Mouse (Mus musculus) G1E (cell line): ENCODE measurements around the gene Rictor. TPM values are rescaled to one million over a fixed set of nuclear protein-coding genes. Genes with fewer than 3 reads are reported as not detected.

ENCODE experiments used
- ATAC-seq: 2 replicates; pipeline ENCODE4 v1.8.0; 2016; ENCODE audit warnings: mild to moderate bottlenecking; ENCODE audit not compliant: insufficient number of reproducible peaks, poor library complexity, low FRiP score, severe bottlenecking; ENCODE audit errors: extremely low read depth
- DNase-seq: peaks from one replicate; pipeline ENCODE4 v3.0.0; 2012; ENCODE audit warnings: low spot score
- H3K27me3 ChIP-seq: 2 replicates; pipeline ENCODE4 v1.6.1; 2012; ENCODE audit warnings: mild to moderate bottlenecking, low read length, inconsistent platforms; ENCODE audit not compliant: insufficient read depth
- H3K36me3 ChIP-seq: replicated peaks from 2 replicates; pipeline ENCODE3; 2012; ENCODE audit warnings: mild to moderate bottlenecking, inconsistent platforms
- H3K4me1 ChIP-seq: 2 replicates; pipeline ENCODE4 v1.6.1; 2012; ENCODE audit warnings: low read depth, low read length, inconsistent platforms, mixed read lengths; ENCODE audit not compliant: insufficient read depth
- H3K4me3 ChIP-seq: 2 replicates; pipeline ENCODE4 v1.5.1; 2012; ENCODE audit warnings: low read depth, mild to moderate bottlenecking, inconsistent platforms, low read length, moderate library complexity, mixed read lengths
- H3K9me3 ChIP-seq: replicated peaks from 2 replicates; pipeline ENCODE4 v1.6.1; 2012; ENCODE audit warnings: inconsistent platforms
- CTCF ChIP-seq: IDR thresholded peaks from 2 replicates; pipeline ENCODE4 v1.5.1; 2012; ENCODE audit warnings: low read depth, low read length, inconsistent platforms, mixed read lengths
- GATA1 ChIP-seq: IDR thresholded peaks from 2 replicates; pipeline ENCODE4 v1.6.1; 2012; ENCODE audit warnings: borderline replicate concordance, low read length, inconsistent platforms, mixed read lengths
- GATA2 ChIP-seq: IDR thresholded peaks from 2 replicates; pipeline ENCODE4 v1.6.1; 2012; ENCODE audit warnings: low read depth, low read length, inconsistent platforms, borderline replicate concordance
- POLR2AphosphoS5 ChIP-seq: IDR thresholded peaks from 2 replicates; pipeline ENCODE4 v1.6.1; 2012; ENCODE audit warnings: low read depth, low read length, inconsistent platforms; ENCODE audit not compliant: insufficient replicate concordance
- TAL1 ChIP-seq: conservative IDR thresholded peaks from 2 replicates; pipeline ENCODE4 v1.6.1; 2012; ENCODE audit warnings: low read depth, low read length, inconsistent platforms, mixed read lengths
- polyA plus RNA-seq: library from polyadenylated mRNA; stranded (reverse); fragments of >175 nt; gene quantifications from 2 replicates; pipeline ENCODE4 v1.2.3, GENCODE M21; 2012
- total RNA-seq, 2 experiments: library from RNA; stranded (forward) in 1 of 2; stranded (reverse) in 1 of 2; fragments of 200-1000 nt in 1 of 2; fragments of >200 nt in 1 of 2; fragmentation: Nextera tagmentation in 1 of 2; gene quantifications; 2 replicates each; pipeline ENCODE4 v1.2.3; 2014 to 2017

Rictor gene
- total and polyA plus RNA-seq, 3 experiments: 0.75 to 92.6 (median 61.5) TPM

DNA sequence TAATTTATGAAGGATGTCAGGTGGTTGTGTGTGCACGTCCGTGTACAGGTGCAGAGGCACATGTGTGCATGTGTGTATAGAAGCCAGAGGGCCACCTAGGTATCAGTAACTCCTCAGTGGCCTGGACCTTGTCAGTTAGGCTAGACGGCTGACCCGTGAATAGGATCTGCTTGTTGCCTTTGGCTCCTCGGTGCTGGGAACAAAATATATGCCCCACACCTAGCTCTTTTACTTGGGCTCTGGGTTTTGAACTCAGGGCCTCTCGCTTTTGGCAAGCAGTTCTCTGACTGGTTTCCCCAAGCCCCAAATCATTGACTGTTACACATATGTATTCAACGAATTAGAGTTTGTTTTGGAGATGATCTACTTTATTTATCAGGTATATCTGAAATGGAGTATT lies 3.0 kb downstream of the Rictor start:
- no peak for ATAC-seq
- H3K4me1 ChIP-seq: peaks cover 60% of the 10 kb centered on the region

DNA sequence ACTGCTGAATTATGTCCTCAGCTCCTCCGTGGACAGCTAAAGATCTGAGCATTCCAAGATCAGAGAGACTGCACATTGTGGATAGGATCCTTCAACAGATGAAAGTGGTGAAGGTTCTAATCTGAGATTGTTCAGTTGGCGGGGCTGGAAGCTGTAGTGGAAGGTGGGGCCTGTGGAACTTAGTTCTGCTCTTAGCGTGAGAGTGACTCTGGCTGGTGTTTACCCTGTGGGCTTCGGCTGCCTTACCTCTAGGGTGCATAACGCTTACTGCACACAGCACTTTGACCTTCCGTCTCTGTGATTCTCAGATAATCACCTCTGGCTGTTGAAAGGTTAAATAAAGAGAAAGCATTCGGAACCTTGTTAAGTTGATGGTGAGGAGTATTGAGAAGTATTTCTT lies 6.6 kb downstream of the Rictor start:
- peaks cover 36% of the 10 kb centered on the region for H3K36me3 ChIP-seq
- TF ChIP-seq GATA1 (no peak), CTCF (no peak), TAL1 (no peak), GATA2 (no peak), POLR2AphosphoS5 (no peak)
- no peaks in the 10 kb centered on the region for H3K27me3 ChIP-seq
- ATAC-seq (no peak; the same call in 1 of the 2 replicates), DNase-seq (no peak)
- no peaks in the 10 kb centered on the region for H3K9me3 ChIP-seq
- H3K4me1 ChIP-seq: peaks cover 59% of the 10 kb centered on the region
- H3K4me3 ChIP-seq: no peak overlapping the region

More for the DNA sequence above, 3.0 kb downstream of the Rictor start:
- no peaks in the 10 kb centered on the region for H3K27me3 ChIP-seq
- H3K36me3 ChIP-seq: peaks cover 17% of the 10 kb centered on the region
- no peaks in the 10 kb centered on the region for H3K9me3 ChIP-seq
- TF ChIP-seq CTCF (no peak), TAL1 (no peak), GATA2 (no peak), POLR2AphosphoS5 (no peak), GATA1 (no peak)
- DNase-seq: no peak
- no peak overlapping the region for H3K4me3 ChIP-seq

DNA sequence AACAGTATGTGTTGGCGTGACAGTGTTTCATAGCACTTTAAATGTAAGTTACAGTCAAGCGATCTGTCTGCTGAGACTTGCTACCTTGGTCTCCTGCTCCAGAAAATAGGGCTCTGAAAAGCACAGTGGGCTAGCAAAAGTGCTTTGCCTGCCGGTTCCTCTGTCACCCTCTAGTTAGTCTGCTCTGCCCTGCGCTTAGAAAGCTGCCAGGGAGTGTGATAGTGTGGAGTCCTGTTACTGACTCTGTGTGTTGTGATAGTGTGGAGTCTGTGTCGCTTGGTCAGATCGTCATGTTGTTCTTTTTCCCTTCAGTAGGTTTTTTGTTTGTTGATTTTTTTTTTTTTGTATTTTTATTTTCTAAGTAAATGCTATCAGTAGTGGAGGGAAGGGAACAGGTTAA lies 7.1 kb downstream of the Rictor start:
- Histone ChIP-seq H3K9me3 (no peaks in the 10 kb centered on the region), H3K27me3 (no peaks in the 10 kb centered on the region), H3K36me3 (peaks cover 38% of the 10 kb centered on the region), H3K4me1 (peaks cover 58% of the 10 kb centered on the region), H3K4me3 (no peak overlapping the region)
- TF ChIP-seq POLR2AphosphoS5: no peak
- TF ChIP-seq GATA2: no peak
- no peak for TF ChIP-seq GATA1
- TF ChIP-seq CTCF: no peak
- no peak for TF ChIP-seq TAL1
- DNase-seq: no peak
- ATAC-seq: no peak; the same call in 1 of the 2 replicates

DNA sequence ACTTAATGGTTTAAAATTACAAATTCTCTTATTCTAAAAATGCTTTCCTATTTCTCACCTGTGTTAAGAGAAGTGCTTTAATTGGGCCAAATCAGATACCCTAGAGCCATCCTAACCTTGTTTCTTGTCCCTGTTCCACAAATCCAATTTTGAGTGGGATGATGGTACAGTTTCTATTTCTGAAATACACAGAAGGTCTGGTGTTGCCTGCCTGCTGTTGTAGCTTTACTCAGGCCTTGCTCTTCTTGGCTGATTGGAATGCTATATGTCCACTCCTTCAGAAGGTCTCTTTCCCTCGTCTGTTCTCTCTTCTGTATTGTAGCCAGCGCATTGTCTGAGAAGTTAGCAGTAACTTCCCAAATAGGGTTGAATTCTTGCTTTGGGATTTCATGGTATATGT lies 13.2 kb downstream of the Rictor start:
- DNase-seq (no peak), ATAC-seq (no peak)
- Histone ChIP-seq H3K36me3 (peaks cover 33% of the 10 kb centered on the region), H3K4me3 (no peak overlapping the region), H3K4me1 (peaks cover 22% of the 10 kb centered on the region), H3K27me3 (no peaks in the 10 kb centered on the region), H3K9me3 (no peaks in the 10 kb centered on the region)
- TF ChIP-seq CTCF (no peak), TAL1 (no peak), POLR2AphosphoS5 (no peak)

DNA sequence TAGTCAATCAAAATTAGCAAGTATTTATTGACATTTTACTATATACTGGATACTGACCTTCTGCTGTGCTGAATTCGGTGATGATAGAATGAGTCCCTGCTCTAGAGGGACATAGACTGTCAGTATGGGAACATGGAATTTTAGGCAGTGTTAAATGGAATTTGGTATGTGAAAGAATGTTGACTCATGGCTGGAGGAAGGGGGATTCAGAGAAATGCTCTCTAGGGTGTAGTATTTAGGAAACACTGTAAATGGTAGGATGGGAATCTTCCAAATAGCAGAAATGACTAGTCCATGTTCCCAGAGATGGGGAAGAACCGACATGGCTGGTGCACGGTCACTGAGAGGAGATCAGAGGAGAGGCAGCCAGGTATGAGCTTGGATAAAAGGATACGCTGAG lies 13.6 kb downstream of the Rictor start:
- DNase-seq (no peak), ATAC-seq (no peak)
- no peaks in the 10 kb centered on the region for H3K9me3 ChIP-seq
- TF ChIP-seq GATA2: no peak
- TF ChIP-seq GATA1: no peak
- no peak for TF ChIP-seq CTCF
- no peak for TF ChIP-seq TAL1
- no peak for TF ChIP-seq POLR2AphosphoS5
- no peaks in the 10 kb centered on the region for H3K27me3 ChIP-seq
- H3K4me3 ChIP-seq: no peak overlapping the region
- peaks cover 22% of the 10 kb centered on the region for H3K4me1 ChIP-seq
- peaks cover 31% of the 10 kb centered on the region for H3K36me3 ChIP-seq

DNA sequence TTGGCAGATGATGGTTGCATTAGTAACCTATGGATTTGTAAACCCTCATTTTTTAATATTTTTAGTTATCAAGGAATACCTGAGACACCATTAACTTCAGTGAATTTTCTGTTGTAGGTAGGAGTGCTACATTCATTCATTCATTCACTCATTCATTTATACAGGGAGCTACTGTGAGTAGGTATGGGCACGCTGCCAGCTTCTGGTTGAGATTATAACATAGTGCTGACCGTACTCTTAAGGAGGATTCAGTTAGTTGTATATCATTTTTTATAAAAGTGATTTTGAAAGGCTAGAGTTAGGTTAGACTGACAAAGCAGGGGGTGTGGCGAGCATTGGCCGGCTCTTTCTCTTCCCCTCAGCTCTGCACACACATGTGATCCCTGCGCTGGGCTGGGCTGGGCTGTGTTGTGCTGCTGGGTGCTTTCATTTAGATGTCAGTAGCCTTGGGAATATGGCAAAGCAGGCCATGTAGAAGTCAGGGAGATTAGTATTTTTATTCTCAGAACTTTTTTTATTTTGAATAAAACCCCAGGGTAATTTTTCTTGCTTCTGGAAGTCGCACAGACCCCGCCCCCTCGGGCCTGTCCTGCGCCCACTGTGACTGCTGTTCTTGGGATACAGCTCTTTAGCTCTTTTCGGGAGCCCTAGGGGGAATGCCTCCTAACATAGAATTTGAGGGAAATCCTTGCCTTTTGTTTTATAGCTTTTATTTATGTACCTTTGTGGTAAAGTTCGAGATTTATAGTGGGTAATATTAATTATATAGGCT lies 14.4 kb downstream of the Rictor start:
- H3K9me3 ChIP-seq: no peaks in the 10 kb centered on the region
- H3K4me3 ChIP-seq: no peak overlapping the region
- DNase-seq: no peak
- no peak for TF ChIP-seq GATA1
- TF ChIP-seq CTCF: no peak
- no peak for TF ChIP-seq TAL1
- TF ChIP-seq POLR2AphosphoS5: no peak
- no peak for TF ChIP-seq GATA2
- H3K36me3 ChIP-seq: peaks cover 28% of the 10 kb centered on the region
- ATAC-seq: no peak
- peaks cover 24% of the 10 kb centered on the region for H3K4me1 ChIP-seq
- H3K27me3 ChIP-seq: no peaks in the 10 kb centered on the region
